Mouse (Mus musculus) ES-Bruce4 (cell line): ENCODE measurements around the gene Tspan9. TPM values are rescaled to one million over a fixed set of nuclear protein-coding genes. Genes with fewer than 3 reads are reported as not detected.

Experiments used
- H3K27ac ChIP-seq: 2 replicates; pipeline ENCODE4 v1.5.1; 2012; ENCODE audit warnings: low read length, inconsistent platforms; ENCODE audit not compliant: insufficient read depth
- H3K27me3 ChIP-seq: 2 replicates; pipeline ENCODE4 v1.6.1; 2012; ENCODE audit warnings: mild to moderate bottlenecking, low read length, inconsistent platforms; ENCODE audit not compliant: control insufficient read depth, poor library complexity, insufficient read depth, severe bottlenecking
- H3K36me3 ChIP-seq: 2 replicates; pipeline ENCODE4 v1.6.1; 2012; ENCODE audit warnings: inconsistent platforms, mild to moderate bottlenecking, low read length, moderate library complexity; ENCODE audit not compliant: control insufficient read depth, poor library complexity, insufficient read depth, severe bottlenecking
- H3K4me1 ChIP-seq: one replicate; pipeline ENCODE4 v1.8.1; 2011; ENCODE audit warnings: low read length; ENCODE audit not compliant: control insufficient read depth, insufficient read depth
- H3K4me3 ChIP-seq: 2 replicates; pipeline ENCODE4 v1.5.1; 2011; ENCODE audit warnings: low read depth, mild to moderate bottlenecking, low read length
- H3K9ac ChIP-seq: 2 replicates; pipeline ENCODE4 v1.6.1; 2012; ENCODE audit warnings: low read depth, mild to moderate bottlenecking, inconsistent platforms; ENCODE audit not compliant: poor library complexity, severe bottlenecking
- H3K9me3 ChIP-seq: replicated peaks from 2 replicates; pipeline ENCODE4 v1.6.1; 2012; ENCODE audit warnings: mild to moderate bottlenecking, low read length, inconsistent platforms; ENCODE audit not compliant: control insufficient read depth, poor library complexity, insufficient read depth, severe bottlenecking
- CTCF ChIP-seq: IDR thresholded peaks from one replicate; pipeline ENCODE4 v1.8.1; 2011; ENCODE audit warnings: low read depth, low read length
- EP300 ChIP-seq: IDR thresholded peaks from 2 replicates; pipeline ENCODE4 v1.6.1; 2011; ENCODE audit warnings: low read depth, low read length; ENCODE audit not compliant: insufficient read depth
- POLR2A ChIP-seq: IDR thresholded peaks from one replicate; pipeline ENCODE4 v1.8.1; 2011; ENCODE audit warnings: low read length; ENCODE audit not compliant: insufficient read depth
- polyA plus RNA-seq: library from polyadenylated mRNA; stranded (reverse); fragments of >200 nt; gene quantifications from 2 replicates; pipeline ENCODE4 v1.2.4, GENCODE M21; 2011; ENCODE audit warnings: low read depth; ENCODE audit not compliant: missing spikeins, insufficient read depth, insufficient read length

The Tspan9 gene
- polyA plus RNA-seq, 1 experiment, result 90.5 TPM

DNA sequence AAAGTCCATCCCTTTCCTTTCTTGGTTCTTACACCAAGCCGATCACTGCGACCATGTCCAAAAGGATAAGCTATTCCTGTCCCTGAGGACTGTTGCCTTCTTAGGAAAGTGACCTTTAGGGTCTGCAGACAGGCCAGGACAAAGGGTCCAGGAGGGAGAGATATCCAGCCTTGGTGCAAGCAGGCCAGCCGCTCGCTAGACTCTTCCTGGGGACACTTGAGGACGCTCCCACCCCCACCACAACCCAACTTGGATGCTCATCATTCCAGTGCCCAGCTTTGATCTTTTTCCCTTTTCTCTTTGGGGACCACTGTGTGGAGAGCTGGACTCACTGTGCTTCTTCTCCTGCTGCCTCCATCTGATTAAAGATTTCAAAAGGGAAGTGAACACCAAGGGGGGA lies 214.7 kb downstream of the Tspan9 start:
- Histone ChIP-seq H3K27me3 (no peaks in the 10 kb centered on the region), H3K27ac (no peak overlapping the region), H3K4me3 (no peak overlapping the region), H3K36me3 (no peaks in the 10 kb centered on the region), H3K4me1 (no peaks in the 10 kb centered on the region), H3K9me3 (no peaks in the 10 kb centered on the region), H3K9ac (no peak overlapping the region)
- TF ChIP-seq EP300, result no peak
- TF ChIP-seq POLR2A, result no peak
- TF ChIP-seq CTCF, result no peak

DNA sequence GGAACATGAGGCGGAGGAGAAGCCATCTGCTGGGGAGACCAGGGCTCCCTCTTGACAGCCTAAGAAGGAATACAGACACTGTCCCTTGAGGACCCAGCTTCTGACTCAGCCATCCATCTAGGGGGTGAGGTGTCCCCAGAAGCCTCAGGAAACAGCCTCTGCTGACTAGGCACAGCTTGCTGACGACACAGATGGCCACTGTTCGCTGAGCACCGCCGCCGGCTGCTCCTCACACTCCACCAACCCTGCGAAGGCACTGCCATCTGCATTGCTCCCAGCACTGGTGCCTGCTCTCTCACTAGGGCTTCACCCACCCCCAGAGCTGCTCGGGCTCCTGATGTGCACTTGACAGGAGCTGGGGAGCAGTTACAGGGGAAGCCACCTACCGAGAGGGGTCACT lies 217.5 kb downstream of the Tspan9 start:
- Histone ChIP-seq H3K4me3 (no peak overlapping the region), H3K9ac (no peak overlapping the region), H3K27me3 (no peaks in the 10 kb centered on the region), H3K9me3 (no peaks in the 10 kb centered on the region), H3K36me3 (no peaks in the 10 kb centered on the region), H3K27ac (no peak overlapping the region), H3K4me1 (no peaks in the 10 kb centered on the region)
- no peak for TF ChIP-seq EP300
- TF ChIP-seq POLR2A, result no peak
- no peak for TF ChIP-seq CTCF

DNA sequence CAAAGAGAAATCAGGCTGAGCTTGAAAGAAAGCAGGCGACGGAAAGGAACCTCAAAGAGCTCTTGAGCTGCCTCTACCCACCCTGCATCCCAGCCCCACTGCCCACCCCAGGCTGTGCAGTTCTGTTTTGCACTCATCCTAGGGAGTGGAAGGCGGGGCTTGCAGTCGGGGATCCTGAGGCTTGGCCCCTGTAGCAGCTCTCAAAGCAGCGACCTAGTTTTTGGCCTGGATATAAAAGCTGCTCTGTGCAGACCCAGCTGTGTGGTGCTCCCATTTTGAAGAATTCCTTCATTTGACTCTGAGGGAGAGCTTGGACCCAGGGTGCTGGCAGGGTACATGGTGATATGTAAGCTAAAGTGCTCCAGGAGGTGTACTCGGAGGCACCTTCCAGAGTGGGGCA lies 218.6 kb downstream of the Tspan9 start:
- no peaks in the 10 kb centered on the region for H3K9me3 ChIP-seq
- H3K9ac ChIP-seq, result no peak overlapping the region
- TF ChIP-seq POLR2A (no peak), CTCF (no peak), EP300 (no peak)
- no peak overlapping the region for H3K27ac ChIP-seq
- no peaks in the 10 kb centered on the region for H3K36me3 ChIP-seq
- no peaks in the 10 kb centered on the region for H3K4me1 ChIP-seq
- H3K27me3 ChIP-seq, result no peaks in the 10 kb centered on the region
- no peak overlapping the region for H3K4me3 ChIP-seq

DNA sequence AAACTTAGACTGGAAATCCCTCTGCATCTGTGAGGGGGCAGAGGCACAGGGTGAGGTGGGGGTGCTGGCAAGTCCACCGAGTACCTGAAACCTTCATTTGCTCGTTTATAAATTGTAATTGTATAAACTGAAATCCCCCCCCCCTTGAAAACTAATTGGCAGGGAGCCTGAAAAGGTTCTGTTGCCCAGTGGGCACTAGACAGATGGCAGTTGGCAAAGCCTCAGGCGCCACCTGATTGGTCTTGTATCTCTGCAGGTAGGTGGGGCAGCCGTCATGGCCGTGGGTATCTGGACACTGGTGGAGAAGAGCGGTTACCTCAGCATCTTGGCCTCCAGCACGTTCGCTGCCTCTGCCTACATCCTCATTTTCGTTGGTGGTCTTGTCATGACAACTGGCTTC lies 220.1 kb downstream of the Tspan9 start:
- H3K4me3 ChIP-seq, result no peak overlapping the region
- H3K27me3 ChIP-seq, result no peaks in the 10 kb centered on the region
- H3K9ac ChIP-seq, result no peak overlapping the region
- H3K4me1 ChIP-seq, result no peaks in the 10 kb centered on the region
- no peaks in the 10 kb centered on the region for H3K36me3 ChIP-seq
- H3K9me3 ChIP-seq, result no peaks in the 10 kb centered on the region
- TF ChIP-seq POLR2A (no peak), CTCF (no peak), EP300 (no peak)
- no peak overlapping the region for H3K27ac ChIP-seq

DNA sequence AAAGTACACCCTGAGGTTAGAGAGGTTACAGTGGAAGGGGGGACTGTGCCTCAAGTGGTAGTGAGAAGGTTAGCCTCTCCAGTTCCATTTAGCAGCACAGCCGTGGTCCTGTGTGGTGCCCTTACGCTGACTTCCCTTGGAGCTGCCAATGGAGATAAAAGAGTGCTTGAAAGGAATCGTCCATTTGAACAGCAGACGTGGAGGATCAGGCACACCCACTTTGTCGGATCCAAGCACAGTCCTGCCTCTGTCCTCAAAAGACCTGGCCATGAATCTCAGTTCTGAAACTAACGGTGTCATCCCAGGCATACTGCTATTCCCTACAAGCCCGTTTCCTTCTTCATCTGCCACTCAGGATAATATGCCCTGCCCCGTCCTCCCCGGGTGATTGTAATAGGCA lies 221.4 kb downstream of the Tspan9 start:
- H3K27ac ChIP-seq, result no peak overlapping the region
- no peaks in the 10 kb centered on the region for H3K4me1 ChIP-seq
- H3K27me3 ChIP-seq, result no peaks in the 10 kb centered on the region
- no peaks in the 10 kb centered on the region for H3K36me3 ChIP-seq
- no peaks in the 10 kb centered on the region for H3K9me3 ChIP-seq
- TF ChIP-seq CTCF, result no peak
- TF ChIP-seq POLR2A, result no peak
- TF ChIP-seq EP300, result no peak
- H3K9ac ChIP-seq, result no peak overlapping the region
- H3K4me3 ChIP-seq, result no peak overlapping the region

DNA sequence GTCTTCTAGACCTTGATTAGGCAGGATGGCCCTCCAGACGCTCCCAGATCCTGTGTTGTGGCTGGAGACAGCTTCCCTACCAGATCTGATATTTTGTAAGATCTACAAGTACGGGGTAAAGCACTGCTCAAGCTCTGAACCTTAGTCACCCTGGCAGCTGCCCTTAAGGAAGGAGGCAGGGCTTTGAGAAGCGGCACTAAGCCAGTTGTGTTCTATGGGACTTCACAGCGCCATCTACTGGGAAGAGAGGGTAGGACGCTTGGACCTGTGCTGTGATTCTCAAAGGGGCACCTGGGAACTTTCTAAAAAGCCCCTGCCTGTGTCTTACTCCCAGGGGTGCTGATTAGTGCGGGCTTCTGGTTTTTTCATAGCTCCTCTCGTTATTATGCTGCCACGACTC lies 222.7 kb downstream of the Tspan9 start:
- TF ChIP-seq CTCF (peak; percentile 87), POLR2A (no peak)
- no peak overlapping the region for H3K9ac ChIP-seq
- H3K27me3 ChIP-seq, result no peaks in the 10 kb centered on the region
- no peaks in the 10 kb centered on the region for H3K36me3 ChIP-seq
- H3K9me3 ChIP-seq, result no peaks in the 10 kb centered on the region
- H3K4me1 ChIP-seq, result no peaks in the 10 kb centered on the region
- H3K4me3 ChIP-seq, result no peak overlapping the region
- no peak overlapping the region for H3K27ac ChIP-seq
